Mouse (Mus musculus): Measurements from ENCODE around the gene Nrl.
A peak's percentile ranks its signal among the peaks of the same experiment; 100 is the strongest.

Nrl gene

GRCm38 (mm10) chr14:55524785-55525184 lies at the start of gene Nrl:
Nrl (minus strand) TSS chr14:55524981.
- DNase-seq (ENCODE audit: low read depth, low spot score): no peak

GRCm38 (mm10) chr14:55571760-55572159 lies 47.0 kb upstream of the Nrl start:
- no peak for DNase-seq (ENCODE audit: low read depth, low spot score)

- DNase-seq (ENCODE audit: low read depth, low spot score): no peak
These were observed 45.8 kb upstream of the Nrl start for GRCm38 (mm10) chr14:55570588-55570987.

- no peak for DNase-seq (ENCODE audit: low read depth, low spot score)
These were observed 42.7 kb upstream of the Nrl start for GRCm38 (mm10) chr14:55567496-55567895.

- no peak for DNase-seq (ENCODE audit: low read depth, low spot score)
These were observed 41.0 kb upstream of the Nrl start for GRCm38 (mm10) chr14:55565748-55566147.

GRCm38 (mm10) chr14:55563249-55563648 lies 38.5 kb upstream of the Nrl start:
- no peak for DNase-seq (ENCODE audit: low read depth, low spot score)

GRCm38 (mm10) chr14:55561860-55562259 lies 37.1 kb upstream of the Nrl start:
- DNase-seq (ENCODE audit: low read depth, low spot score): no peak

GRCm38 (mm10) chr14:55560202-55561073 lies 35.7 kb upstream of the Nrl start, which contains the start of gene A730061H03Rik:
A730061H03Rik (minus strand) TSS chr14:55560406.
- DNase-seq (ENCODE audit: low read depth, low spot score): peak; percentile 100

GRCm38 (mm10) chr14:55559799-55560201 lies 35.0 kb upstream of the Nrl start, which contains the start of gene Dcaf11:
Dcaf11 (plus strand) TSS chr14:55560006.
- peak; percentile 98 for DNase-seq (ENCODE audit: low read depth, low spot score)

- DNase-seq (ENCODE audit: low read depth, low spot score): no peak
These were observed 34.1 kb upstream of the Nrl start for GRCm38 (mm10) chr14:55558740-55559448.

GRCm38 (mm10) chr14:55557587-55557986 lies 32.8 kb upstream of the Nrl start:
- DNase-seq (ENCODE audit: low read depth, low spot score): no peak

- peak; percentile 84 for DNase-seq (ENCODE audit: low read depth, low spot score)
These were observed 32.2 kb upstream of the Nrl start for GRCm38 (mm10) chr14:55557003-55557402.

- DNase-seq (ENCODE audit: low read depth, low spot score): no peak
These were observed 31.0 kb upstream of the Nrl start for GRCm38 (mm10) chr14:55555788-55556187.

- peak; percentile 53 for DNase-seq (ENCODE audit: low read depth, low spot score)
These were observed 29.9 kb upstream of the Nrl start for GRCm38 (mm10) chr14:55554635-55555034.

- peak; percentile 44 for DNase-seq (ENCODE audit: low read depth, low spot score)
These were observed 27.0 kb upstream of the Nrl start for GRCm38 (mm10) chr14:55551794-55552193.

GRCm38 (mm10) chr14:55551347-55551746 lies 26.6 kb upstream of the Nrl start:
- peak; percentile 86 for DNase-seq (ENCODE audit: low read depth, low spot score)

GRCm38 (mm10) chr14:55550191-55550590 lies 25.4 kb upstream of the Nrl start:
- peak; percentile 40 for DNase-seq (ENCODE audit: low read depth, low spot score)

GRCm38 (mm10) chr14:55544334-55544733 lies 19.6 kb upstream of the Nrl start:
- no peak for DNase-seq (ENCODE audit: low read depth, low spot score)

- DNase-seq (ENCODE audit: low read depth, low spot score): no peak
These were observed 17.5 kb upstream of the Nrl start for GRCm38 (mm10) chr14:55542268-55542667.

GRCm38 (mm10) chr14:55540787-55541321 lies 16.1 kb upstream of the Nrl start:
- DNase-seq (ENCODE audit: low read depth, low spot score): peak; percentile 27

GRCm38 (mm10) chr14:55540067-55540786 lies 15.4 kb upstream of the Nrl start, which contains the start of gene Pck2:
Pck2 (plus strand) TSS chr14:55540266.
- DNase-seq (ENCODE audit: low read depth, low spot score): peak; percentile 96

Data from R1 (cell line).